Mouse (Mus musculus): ENCODE results near the gene Pym1. TPM values are rescaled to one million over a fixed set of nuclear protein-coding genes. Genes with fewer than 3 reads are reported as not detected.
A peak's percentile ranks its signal among the peaks of the same experiment; 100 is the strongest.
"Not testable (repeated sequence)": the region's sequence is repeated elsewhere in the genome, so short reads cannot be mapped to it uniquely, and the experiment has no call there.

Pym1 gene
- 10 to 100 TPM; 12.0 to 12.4 TPM for total RNA-seq (2021)
- long read RNA-seq, experiment 1, partial matches to known transcripts = 0 of 3 reads
- long read RNA-seq, experiment 1, other reads (novel, unspliced or antisense) = 0 of 3 reads
- long read RNA-seq, experiment 2, partial matches to known transcripts = 0 of 5 reads
- long read RNA-seq, experiment 2, other reads (novel, unspliced or antisense) = 0 of 5 reads

DNA sequence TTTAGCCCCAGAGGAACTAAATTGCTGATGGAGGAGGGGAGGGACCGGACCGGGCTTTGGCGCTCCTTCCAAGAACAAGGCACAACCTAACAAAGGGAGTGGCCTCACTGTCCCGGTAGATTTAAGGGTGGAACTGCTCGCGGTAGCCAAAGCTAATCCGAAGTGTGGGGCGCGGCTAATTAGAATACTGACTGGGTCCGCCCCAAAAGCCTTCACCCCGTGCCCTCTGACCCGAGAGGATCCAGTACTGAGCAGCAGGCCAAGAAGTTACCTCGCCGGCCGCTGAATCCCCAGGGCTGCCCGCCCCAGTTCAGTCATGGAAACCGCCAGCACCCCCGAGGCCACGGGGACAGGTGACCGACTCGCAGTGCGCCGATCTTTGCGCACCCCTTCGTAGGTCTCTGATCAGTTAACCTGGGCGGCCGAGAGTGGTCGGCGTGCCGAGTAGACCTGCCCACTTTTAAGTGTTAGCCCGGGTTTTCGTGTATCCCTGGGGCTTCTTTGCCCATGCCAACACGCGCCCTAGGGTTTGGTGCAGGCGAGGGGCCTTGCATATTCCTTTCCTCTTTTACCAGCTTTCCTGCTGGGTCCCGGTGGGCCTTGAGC lies at the start of gene Pym1:
Gene Pym1 (plus strand): TSS at position 244 of the 606 bp plus-strand sequence.
- peak; percentile 86 for DNase-seq (ENCODE audit: low spot score)

DNA sequence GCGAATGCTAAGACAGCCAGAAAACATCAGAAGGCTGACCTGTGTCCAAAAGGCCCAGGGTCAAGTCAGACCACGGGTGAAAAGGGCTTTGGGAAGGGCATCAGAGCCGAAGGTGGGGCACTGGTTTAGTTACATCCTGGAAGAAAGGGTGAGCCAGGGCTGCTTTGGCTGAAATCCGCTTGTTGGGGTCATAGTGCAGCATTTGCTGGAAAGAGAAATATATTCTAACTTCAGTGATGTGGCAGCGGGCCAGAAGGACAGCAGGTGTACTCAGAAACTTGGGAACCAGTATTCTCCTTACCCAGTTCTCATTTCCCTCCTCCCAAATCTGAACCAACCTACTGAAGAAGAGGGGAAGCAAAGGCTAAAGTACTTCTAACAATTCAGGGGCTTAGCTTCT lies 48.7 kb upstream of the Pym1 start:
- no peak for DNase-seq (ENCODE audit: low spot score)

- no peak for DNase-seq (ENCODE audit: low spot score)
Observed at GRCm38 (mm10) chr10:128699611-128700010, 48.1 kb upstream of the Pym1 start.

- DNase-seq (ENCODE audit: low spot score) = no peak
Observed at GRCm38 (mm10) chr10:128700712-128701111, 47.0 kb upstream of the Pym1 start.

- DNase-seq (ENCODE audit: low spot score) = no peak
Observed at GRCm38 (mm10) chr10:128702328-128703007, 45.2 kb upstream of the Pym1 start.

DNA sequence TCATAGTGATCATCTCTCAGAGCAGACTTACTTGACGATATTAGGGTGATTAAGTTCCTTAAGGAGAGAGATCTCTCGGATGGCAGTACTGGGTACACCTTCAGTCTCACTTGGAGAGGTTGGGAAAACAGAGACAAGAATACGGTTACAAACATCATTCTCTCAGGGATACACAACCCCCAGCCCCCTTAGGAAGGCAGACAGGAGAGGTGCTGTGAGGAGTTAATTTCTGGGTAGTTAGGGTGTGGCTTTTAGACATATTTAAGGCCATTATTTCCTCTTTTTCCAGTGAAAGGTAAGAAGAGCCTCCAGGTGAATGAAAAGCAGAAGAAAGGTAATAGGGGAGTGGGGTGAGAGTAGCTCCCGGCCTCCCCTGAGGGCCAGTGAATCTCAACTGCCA lies 43.8 kb upstream of the Pym1 start, which contains the start of gene Pmel:
Gene Pmel (plus strand): TSS at position 301 of the 400 bp plus-strand sequence.
- no peak for DNase-seq (ENCODE audit: low spot score)

GRCm38 (mm10) chr10:128704491-128705316 lies 43.0 kb upstream of the Pym1 start, which contains the start of gene Cdk2:
Gene Cdk2, minus strand, starts transcription at chr10:128705031.
- peak; percentile 93 for DNase-seq (ENCODE audit: low spot score)

GRCm38 (mm10) chr10:128705317-128705693 lies 42.4 kb upstream of the Pym1 start:
- DNase-seq (ENCODE audit: low spot score) = no peak

GRCm38 (mm10) chr10:128711318-128711717 lies 36.4 kb upstream of the Pym1 start:
- DNase-seq (ENCODE audit: low spot score) = not testable (repeated sequence)

DNA sequence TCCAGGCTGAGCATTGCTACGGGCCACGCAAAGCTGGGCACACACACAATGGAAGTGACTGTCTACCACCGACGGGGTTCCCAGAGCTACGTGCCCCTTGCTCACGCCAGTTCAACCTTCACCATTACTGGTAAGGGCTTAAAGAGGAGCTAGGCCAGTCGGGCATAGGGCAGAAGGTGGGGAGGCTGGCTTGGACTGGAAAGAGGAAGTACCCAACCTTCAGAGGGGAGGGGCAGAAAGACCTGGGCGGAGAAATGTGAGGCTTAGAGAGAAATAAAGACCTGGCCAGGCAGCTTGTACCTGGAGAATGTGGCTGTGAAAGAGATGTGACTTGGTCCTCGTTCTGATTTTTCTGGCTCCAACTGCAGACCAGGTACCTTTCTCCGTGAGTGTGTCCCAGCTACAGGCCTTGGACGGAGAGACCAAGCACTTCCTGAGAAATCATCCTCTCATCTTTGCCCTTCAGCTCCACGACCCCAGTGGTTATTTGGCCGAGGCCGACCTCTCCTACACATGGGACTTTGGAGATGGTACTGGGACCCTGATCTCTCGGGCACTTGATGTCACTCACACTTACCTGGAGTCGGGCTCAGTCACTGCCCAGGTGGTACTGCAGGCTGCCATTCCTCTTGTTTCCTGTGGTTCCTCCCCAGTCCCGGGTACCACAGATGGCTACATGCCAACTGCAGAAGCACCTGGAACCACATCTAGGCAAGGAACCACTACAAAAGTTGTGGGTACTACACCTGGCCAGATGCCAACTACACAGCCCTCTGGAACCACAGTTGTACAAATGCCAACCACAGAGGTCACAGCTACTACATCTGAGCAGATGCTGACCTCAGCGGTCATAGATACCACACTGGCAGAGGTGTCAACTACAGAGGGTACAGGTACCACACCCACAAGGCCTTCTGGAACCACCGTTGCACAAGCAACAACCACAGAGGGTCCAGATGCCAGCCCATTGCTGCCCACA lies 31.8 kb upstream of the Pym1 start:
- DNase-seq (ENCODE audit: low spot score) = no peak

- not testable (repeated sequence) for DNase-seq (ENCODE audit: low spot score)
Observed at GRCm38 (mm10) chr10:128725466-128725865, 22.2 kb upstream of the Pym1 start.

DNA sequence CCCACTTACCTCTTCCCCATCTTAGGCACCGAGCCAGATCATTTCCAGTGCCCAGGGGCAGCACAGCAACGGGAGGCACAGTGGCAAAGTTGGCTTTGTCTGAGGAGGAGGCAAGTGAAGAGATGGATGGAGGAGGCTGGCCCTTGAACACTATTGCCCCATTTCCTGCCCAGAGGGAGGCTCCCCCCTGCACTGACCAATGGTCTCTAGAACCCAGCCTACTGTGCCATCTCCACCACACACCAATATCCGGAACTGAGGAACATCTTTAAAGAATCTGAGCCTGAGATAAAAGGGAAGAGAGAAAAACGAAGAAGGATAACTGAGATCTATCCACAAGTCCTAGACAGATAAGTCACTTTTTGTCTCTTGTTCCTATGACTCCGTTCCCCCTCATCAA lies 19.6 kb upstream of the Pym1 start:
- no peak for DNase-seq (ENCODE audit: low spot score)

DNA sequence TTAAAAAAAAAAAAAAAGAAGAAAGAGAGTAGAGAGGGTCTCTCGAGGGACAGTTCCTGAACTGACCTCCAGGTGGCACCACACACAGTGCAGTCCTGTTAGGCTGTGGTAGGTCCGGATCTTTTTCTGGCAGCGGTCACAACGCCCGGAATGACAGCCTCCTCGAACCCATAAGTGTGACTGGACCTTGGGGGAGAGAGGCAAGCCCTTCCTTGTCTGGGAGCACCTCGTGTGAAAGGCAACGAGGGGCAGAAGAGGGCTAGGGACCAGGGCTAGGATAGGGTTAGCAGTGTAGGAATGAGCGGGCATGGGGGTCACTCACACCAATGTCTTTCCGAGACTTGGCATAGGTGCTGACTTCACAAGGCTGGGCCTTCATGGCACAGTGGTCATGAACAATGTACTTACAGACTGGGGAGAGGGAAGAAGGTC lies 16.7 kb upstream of the Pym1 start:
- peak; percentile 73 for DNase-seq (ENCODE audit: low spot score)

GRCm38 (mm10) chr10:128731992-128732391 lies 15.7 kb upstream of the Pym1 start:
- no peak for DNase-seq (ENCODE audit: low spot score)

GRCm38 (mm10) chr10:128737435-128737834 lies 10.3 kb upstream of the Pym1 start:
- no peak for DNase-seq (ENCODE audit: low spot score)

DNA sequence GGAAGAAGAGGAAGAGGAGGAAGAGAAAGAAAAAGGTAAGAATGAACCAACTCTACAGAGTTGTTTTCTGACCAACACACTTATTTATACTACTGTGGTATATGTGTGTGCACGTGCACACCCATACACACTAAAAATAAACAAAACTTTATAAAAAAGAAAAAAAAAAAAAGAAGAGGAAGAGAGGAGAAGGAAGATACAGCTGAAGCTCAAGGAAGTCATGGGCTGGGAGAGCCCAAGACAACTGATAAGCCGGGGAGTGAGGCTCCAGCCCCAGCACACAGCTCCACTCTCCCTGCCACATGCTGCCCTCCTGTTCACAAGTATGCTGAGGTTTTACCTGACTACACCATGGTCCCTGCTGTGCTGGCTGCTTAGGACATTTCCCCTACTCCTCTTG lies 7.4 kb upstream of the Pym1 start:
- no peak for DNase-seq (ENCODE audit: low spot score)

DNA sequence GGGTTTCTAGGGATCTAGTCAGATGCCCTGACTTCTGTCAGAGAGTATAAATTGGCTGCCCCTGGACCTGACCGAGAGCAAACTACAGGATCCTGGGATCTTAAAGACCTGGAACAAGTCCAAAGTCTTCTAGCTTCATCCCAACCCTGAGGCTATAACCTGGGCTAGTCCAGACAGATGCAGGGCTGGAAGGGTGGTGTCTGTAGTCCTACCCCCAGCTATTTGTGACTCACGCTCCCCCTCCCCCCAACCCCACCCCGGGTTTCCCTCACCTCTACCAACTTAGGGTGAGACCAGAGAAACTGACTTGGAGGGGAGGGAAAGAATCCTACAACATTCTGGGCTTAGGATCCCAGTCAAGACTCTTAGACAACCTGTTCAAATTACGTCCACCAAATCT lies 5.1 kb upstream of the Pym1 start:
- DNase-seq (ENCODE audit: low spot score) = no peak

DNA sequence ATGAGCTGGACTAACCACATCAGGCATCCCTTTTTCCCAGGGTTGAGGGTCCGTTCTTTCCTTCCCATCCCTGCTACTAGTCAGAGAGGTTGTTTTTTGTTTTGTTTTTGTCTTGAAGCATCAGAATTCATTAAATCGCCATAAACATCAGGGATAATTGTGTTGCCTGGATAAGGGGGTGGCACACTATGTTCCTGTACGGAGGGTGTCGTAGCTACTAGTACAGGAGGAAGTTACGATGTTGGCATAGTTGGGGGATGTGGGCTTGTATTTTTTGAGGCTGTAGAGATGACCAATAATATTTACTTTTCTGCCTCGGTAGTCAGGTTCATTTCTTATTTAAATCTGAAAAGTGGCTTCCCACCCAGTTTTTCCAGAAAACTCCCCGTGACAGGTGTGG lies 4.5 kb upstream of the Pym1 start:
- no peak for DNase-seq (ENCODE audit: low spot score)

DNA sequence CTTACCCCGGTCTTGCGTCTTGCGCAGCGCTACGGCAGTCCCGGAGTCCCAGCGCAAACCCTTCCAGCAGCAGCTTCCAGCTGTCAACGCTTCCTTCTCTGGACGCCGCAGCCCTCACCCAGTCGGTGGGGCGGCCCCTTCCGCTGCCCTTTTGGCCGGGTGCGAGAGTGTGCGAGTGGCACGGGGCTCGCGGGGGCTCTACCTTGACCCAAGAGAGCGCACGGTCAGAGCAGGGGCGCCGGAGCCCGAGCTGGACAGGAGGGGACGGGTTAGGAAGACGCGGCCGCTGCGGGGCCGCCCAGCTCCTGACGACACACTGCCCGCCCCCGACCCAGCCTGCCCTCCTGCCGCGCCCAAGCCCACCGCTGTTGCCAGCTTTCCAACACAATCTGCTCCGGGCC lies 3.9 kb upstream of the Pym1 start:
- DNase-seq (ENCODE audit: low spot score) = peak; percentile 52

DNA sequence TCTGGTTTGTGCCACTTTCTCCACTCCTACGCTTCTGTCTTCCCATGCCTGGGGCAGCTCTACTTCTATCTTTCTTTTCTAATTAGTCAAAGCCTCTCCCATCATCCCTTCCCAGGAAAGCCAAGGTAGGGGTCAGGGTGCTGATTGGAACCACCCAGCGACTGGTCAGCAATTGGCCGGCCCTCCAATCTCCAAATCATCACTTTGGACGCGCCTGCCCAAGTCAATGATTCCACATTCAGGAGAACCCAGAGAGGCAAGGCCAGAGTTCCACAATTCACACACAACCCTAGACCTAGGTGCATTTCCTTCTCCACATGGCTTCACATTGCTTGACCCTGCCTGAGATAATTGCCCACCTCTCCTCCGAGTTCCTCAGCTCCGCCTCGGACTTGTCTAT lies 3.5 kb upstream of the Pym1 start:
- DNase-seq (ENCODE audit: low spot score) = no peak
